Mouse (Mus musculus) kidney, adult 11 months (tissue): ENCODE results near the gene Dusp19.

Experiments used
- DNase-seq: peaks from one replicate; pipeline ENCODE4 v3.0.0; 2022

Gene Dusp19

DNA sequence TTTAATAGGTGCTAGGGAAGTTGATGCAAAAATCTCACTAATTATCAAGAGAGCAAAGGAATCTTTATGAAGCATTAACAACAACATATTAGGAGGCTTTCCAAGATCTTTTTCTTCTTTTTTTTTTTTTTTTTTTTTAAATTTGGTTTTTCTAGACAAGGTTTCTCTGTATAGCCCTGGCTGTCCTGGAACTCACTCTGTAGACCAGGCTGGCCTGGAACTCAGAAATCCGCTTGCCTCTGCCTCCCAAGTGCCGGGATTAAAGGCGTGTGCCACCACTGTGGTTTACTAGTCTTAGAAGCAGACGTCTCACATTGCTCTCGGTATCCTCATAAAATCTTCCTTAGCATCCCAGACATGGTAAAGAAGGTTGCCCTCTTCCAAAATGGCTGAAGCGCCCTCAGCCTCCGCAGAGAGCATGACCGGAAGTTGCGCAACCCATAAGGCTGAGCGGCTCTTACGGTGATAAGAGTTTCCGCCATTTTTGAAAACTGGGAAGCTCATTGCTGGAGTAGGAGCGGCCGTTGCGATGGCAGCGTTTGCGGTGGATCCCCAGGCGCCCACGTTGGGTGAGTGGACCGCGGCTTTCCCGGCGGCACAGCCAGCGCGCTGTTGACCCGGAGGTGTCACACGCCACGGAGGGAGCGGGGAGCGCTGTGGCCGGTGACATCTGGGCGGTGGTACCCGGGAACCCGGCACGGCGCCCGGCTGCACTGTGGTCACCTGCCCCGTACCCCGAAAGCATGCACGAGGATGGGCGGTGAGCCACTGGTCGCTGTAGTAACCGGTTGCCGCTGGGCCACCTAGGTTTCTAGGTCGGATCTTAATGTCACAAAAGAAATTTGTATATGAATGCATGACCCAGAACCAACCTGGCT is 21.8 kb downstream of the Dusp19 start:
- DNase-seq: peak; percentile 87

DNA sequence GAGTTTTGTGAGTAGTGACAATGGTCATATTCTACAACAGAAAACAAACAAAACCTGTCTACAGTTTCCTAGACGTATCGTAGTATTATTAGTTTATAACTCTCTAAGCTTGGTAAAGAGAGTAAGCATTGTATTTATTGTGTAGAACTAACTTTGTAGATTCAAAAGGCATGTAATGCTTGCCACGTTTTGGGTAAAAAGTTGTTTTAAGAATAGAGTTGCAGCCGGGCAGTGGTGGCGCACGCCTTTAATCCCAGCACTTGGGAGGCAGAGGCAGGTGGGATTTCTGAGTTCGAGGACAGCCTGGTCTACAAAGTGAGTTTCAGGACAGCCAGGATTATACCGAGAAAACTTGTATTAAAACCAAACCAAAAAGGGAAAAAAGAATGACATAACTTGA is 22.6 kb downstream of the Dusp19 start:
- DNase-seq: no peak

DNA sequence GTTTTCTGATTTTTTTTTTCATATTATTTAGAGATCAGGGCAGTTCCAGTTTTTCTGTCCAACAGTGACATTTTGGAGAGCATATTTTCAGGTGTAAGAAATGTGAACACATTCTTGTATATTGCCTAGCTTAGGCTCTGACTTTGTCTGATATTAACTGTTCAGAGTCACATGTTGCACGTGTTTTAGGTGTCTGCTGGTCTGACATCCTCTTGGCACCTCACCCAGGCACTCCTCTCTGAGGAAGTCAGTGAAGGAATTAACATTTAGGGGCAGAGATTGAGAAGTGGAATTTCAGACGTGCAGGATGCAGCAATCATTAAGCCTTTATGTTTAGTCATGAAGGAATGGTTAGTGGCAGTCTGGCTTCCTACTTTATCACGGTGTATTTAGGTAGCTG is 23.0 kb downstream of the Dusp19 start:
- peak; percentile 13 for DNase-seq

DNA sequence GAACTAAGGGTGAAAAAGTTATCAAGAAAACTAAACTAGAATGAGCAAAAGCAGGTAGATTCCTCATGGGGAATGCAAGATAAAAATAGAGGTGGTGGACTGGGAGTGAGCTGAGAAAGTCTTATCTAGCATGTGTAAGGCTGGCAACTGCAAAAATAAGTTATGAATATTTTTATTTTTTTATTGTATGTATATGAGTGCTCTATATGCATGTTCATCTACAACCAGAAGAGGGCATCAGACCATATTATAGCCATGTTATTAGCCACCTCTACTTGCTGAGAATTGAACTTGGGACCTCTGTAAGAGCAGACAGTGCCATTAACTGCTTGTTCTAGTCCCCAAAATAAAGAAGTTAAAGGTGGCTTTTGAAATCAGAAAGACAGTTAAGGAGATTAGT is 44.6 kb downstream of the Dusp19 start:
- no peak for DNase-seq

DNA sequence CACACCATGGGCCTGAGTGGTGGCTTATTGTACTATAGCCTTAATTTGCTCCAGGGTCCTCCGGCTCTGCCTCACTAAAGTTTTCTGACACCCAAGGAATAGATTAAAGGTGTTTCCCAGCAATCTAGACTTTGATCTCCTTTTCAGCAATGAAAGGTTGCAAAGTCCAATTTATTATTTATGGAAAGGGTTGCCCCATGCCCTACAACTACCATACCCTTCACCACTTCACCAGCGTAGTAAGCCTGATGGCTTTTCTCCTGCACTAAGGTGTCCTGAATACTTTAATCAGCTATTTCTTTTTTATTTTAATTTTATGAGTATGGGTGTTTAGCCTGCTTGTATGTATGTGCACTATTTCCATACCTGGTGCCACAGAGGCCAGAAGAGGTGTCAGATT is 45.8 kb downstream of the Dusp19 start:
- no peak for DNase-seq

DNA sequence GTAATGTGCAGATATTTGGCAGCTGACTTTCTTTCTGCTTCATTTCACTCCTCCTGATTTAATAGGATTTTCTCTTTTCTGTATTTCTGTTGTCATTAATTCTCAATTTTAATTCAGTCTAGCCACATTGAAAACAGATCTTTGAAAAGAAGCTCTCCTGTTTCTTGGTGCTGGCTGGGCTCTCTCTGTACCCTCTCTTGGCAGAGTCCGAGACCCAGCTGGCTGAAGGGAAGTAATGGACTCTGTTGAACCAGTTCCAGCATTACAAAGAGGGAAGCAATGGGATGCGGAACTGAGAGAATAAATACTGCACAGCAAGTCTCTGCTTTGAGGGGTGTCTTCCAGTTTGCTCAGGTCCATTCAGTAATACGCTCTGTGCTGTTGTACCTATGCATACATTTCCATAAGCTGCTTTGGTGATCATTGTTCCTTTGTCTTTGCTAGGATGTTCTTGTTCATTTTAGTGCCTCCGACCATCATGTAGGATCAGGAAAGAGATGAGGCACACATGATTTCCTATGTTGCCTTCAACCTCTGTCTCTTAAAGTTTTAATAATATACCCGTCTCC is 50.6 kb downstream of the Dusp19 start:
- no peak for DNase-seq

DNA sequence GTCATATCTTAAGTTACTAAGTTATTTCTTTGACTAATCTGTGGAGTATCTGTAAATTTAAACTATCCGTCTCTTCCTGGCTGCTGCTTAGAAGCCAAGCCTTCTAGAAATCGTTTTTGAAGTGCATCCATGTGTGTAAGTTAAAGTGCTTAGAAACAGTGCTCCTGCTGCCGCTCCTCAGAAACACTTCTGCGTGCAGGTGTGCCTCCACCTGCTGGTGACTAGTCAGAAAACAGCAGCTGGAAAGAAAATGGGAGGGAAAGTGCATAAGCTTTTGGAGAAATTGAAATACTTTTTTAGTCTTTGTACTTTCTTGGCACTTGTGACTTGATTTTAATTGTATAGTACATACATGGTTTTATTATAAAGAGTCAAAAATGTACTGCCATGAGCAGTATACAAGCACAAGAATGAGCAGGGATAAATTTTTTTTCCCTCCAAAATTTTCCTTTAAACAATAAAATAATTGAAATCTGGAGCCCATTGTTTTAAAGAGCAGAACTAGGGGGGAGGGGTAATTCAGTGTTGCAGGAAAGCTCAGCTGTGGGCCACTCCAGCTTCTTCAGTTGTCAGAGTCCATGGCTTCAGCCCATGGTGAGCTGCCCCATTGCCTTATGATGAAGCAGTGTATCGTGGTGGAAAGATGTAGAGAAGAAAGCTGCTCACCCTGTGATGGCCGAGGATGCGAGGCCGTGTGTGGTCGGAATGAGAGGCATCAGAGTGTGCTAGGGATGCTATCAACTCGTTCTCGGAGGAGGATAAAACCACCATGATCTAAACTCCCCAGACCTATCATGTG is 53.2 kb downstream of the Dusp19 start:
- DNase-seq: no peak

DNA sequence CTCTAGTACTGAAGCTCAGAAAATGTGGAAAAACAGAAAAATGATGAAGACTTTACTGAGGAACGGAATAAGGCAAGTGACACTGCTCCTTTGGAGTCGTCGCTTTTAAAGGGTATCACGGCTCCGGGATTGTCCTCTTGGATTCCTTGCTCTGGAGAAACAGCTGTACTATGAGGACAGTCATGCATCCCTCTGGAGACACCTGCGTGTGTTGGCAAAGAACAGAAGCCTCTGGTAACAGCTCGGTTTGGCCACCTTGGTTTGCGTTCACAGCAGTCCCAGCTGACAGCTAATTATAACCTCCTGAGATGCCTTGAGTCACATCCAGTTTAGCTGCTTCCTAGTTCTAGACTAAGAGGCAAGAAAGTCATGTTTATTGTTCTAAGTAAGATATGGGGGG is 62.0 kb downstream of the Dusp19 start:
- no peak for DNase-seq
